Mouse (Mus musculus) liver, adult (tissue): ENCODE measurements around the gene Sp9.

ENCODE experiments used
- GATA4 ChIP-seq: IDR thresholded peaks from 2 replicates; pipeline ENCODE4 v1.6.1; 2014; ENCODE audit warnings: mild to moderate bottlenecking, low read length; ENCODE audit not compliant: insufficient replicate concordance

Sp9 gene

GRCm38 (mm10) chr2:73322991-73323390, 51.3 kb downstream of the Sp9 start:
- TF ChIP-seq GATA4: no peak

- TF ChIP-seq GATA4: no peak
Observed at GRCm38 (mm10) chr2:73325871-73326270, 54.1 kb downstream of the Sp9 start.
